Mouse (Mus musculus) embryonic facial prominence, embryonic 10.5 days (tissue): ENCODE results near the gene Olfr998. TPM values are rescaled to one million over a fixed set of nuclear protein-coding genes. Genes with fewer than 3 reads are reported as not detected.
"Not testable (repeated sequence)": the region's sequence is repeated elsewhere in the genome, so short reads cannot be mapped to it uniquely, and the experiment has no call there.

Source experiments
- DNase-seq: peaks from one replicate; pipeline ENCODE4 v3.0.0-alpha.2; 2017; ENCODE audit warnings: low spot score
- H3K27ac ChIP-seq: fragments of 300-500 bp; sonication (generic); replicated peaks from 2 replicates; pipeline ENCODE4 v1.5.1; 2016; ENCODE audit warnings: mild to moderate bottlenecking
- H3K27me3 ChIP-seq: fragments of 300-500 bp; sonication (generic); replicated peaks from 2 replicates; pipeline ENCODE4 v1.6.1; 2016; ENCODE audit warnings: low read depth, mild to moderate bottlenecking; ENCODE audit not compliant: poor library complexity, severe bottlenecking
- H3K36me3 ChIP-seq: fragments of 300-500 bp; sonication (generic); replicated peaks from 2 replicates; pipeline ENCODE4 v1.6.1; 2016; ENCODE audit warnings: mild to moderate bottlenecking, moderate library complexity
- H3K4me1 ChIP-seq: fragments of 300-500 bp; sonication (generic); 2 replicates; pipeline ENCODE4 v1.6.1; 2016
- H3K4me3 ChIP-seq: fragments of 300-500 bp; sonication (generic); 2 replicates; pipeline ENCODE4 v1.5.1; 2016; ENCODE audit warnings: mild to moderate bottlenecking, moderate library complexity
- H3K9me3 ChIP-seq: fragments of 300-500 bp; sonication (generic); 2 replicates; pipeline ENCODE4 v1.6.1; 2016; ENCODE audit warnings: mild to moderate bottlenecking
- WGBS: fragments of 180-500 bp; shearing (Covaris S2); methylation state at CpG from one replicate; pipeline ENCODE4 v1.1.7; 2016; 5-methylcytosine and 5-hydroxymethylcytosine counted together
- polyA plus RNA-seq: library from polyadenylated mRNA; unstranded; fragments of >200 nt; fragmentation: Nextera tagmentation; extraction: Ambion mirVana; gene quantifications from 2 replicates; pipeline ENCODE4 v1.2.1, GENCODE M21; 2016

Gene Olfr998
- not detected in 2 replicates for polyA plus RNA-seq

DNA sequence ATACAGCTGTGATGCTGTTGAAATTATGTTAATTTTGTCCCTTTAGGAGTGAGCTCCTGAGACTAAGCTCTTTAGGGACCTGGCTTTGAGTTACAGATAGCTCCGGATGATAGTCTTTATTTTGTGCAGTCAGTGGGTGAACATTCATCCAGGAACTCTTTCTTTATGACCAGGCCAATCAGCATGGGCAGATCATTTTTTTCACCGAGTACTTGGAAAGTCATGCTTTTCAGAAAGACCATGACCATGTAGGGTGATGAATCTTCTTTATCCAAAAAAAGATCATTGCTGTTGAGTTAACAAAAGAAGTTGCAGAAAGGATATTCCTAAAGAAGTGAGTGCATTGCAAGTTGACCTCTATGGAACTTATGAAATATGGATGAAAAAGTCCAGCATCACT lies at the start of gene Olfr998:
Gene Olfr998, plus strand, starts transcription at position 301 of the 400 bp plus-strand sequence.
- H3K36me3 ChIP-seq, H3K27me3 ChIP-seq, DNase-seq, H3K9me3 ChIP-seq, H3K4me3 ChIP-seq, H3K4me1 ChIP-seq, H3K27ac ChIP-seq: not testable (repeated sequence)
- 88% methylated on average over 2 of the region's 2 CpGs for WGBS

DNA sequence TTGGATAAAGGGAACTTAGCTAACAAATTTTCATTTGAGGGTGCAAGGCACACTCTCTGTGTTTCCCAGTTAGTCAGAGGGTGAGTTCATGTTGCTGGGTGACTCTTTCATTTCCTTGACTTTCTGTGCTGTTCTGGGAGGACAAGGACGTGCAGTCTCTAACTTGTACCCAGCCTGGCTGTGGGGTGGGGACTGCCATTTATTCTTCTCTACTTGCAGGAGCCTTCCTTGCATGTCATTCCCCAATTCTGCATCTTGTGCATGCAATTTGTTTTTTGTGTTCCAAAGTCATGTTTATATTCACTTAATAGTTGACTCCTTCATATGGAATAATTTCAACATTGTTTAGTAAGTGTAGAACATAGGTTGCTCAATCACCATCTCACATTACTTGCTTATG lies 33.9 kb upstream of the Olfr998 start:
- Histone ChIP-seq H3K36me3 (no peaks in the 10 kb centered on the region), H3K27ac (no peak overlapping the region), H3K9me3 (no peaks in the 10 kb centered on the region)

DNA sequence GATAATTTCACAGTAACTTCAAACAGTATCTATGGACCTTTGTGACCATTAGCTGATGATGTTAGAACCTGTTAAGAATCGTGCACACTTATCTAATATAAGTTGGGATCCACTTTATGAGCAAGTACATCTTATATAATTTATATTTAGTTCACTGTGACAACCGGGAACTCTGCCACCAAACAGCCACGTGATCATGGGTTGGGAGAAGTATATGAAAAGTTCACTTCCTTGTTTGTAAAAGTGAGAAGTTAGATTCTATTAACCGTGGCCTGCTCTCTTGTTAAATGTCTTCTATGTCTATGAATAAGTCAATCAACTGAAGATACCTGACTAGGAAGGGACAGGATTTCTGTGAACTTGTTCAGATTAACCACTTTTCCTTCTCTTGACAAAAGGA lies 28.5 kb upstream of the Olfr998 start:
- 77% methylated on average over 4 of the region's 4 CpGs for WGBS
- DNase-seq = no peak
- H3K27me3 ChIP-seq = no peaks in the 10 kb centered on the region
- no peaks in the 10 kb centered on the region for H3K4me1 ChIP-seq
- no peak overlapping the region for H3K27ac ChIP-seq
- no peak overlapping the region for H3K4me3 ChIP-seq
- no peaks in the 10 kb centered on the region for H3K9me3 ChIP-seq
- no peaks in the 10 kb centered on the region for H3K36me3 ChIP-seq

More for the DNA sequence above, 33.9 kb upstream of the Olfr998 start:
- no peaks in the 10 kb centered on the region for H3K4me1 ChIP-seq
- 62% methylated on average over 1 of the region's 1 CpGs for WGBS
- no peak for DNase-seq
- H3K4me3 ChIP-seq = no peak overlapping the region
- no peaks in the 10 kb centered on the region for H3K27me3 ChIP-seq

DNA sequence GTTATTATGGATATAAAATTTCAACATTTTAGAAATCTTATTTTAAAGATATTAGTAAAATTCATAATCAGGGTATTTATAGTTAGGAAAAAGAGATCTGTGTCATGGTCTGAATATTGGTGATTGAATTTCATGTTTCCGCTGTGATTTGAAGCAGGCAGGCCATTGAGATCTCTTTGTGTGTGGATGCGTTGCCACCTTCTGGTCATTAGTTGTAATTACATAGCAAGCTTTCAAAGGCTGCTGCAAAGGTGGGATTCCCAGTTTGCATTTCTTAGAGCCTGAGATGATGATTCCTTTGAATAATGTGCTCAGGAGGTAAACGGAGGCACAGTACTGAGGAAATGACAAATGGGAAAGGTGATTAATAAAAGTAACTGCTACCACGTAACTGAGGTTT lies 27.6 kb upstream of the Olfr998 start:
- 23% methylated on average over 4 of the region's 4 CpGs for WGBS
- peak; percentile 23 for DNase-seq

DNA sequence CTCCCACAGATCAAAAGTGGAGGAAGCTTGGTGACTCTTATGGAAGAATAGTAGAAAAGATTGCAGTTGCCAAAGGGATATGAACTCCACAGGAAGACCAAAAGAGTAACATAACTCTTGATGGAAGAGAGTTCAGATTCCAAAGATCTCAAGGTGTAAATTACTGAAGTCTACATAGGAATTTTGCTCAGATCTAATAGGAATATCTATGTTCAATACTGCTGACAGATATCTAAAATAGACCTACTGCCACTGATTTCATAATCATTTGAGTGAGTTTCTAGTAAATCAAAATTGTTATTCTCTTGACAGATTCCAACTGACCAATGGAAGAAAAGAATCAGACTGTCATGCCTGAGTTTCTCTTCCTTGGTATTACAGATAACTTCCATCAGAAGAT lies 9.8 kb upstream of the Olfr998 start, which contains the start of gene Olfr996:
Gene Olfr996, plus strand, starts transcription at position 301 of the 400 bp plus-strand sequence.
- Histone ChIP-seq H3K9me3 (no peaks in the 10 kb centered on the region), H3K4me1 (no peaks in the 10 kb centered on the region), H3K36me3 (no peaks in the 10 kb centered on the region), H3K4me3 (no peak within 1 kb of the TSS), H3K27ac (no peak within 1 kb of the TSS), H3K27me3 (no peaks in the 10 kb centered on the region)
- DNase-seq = no peak

More for the DNA sequence above, 27.6 kb upstream of the Olfr998 start:
- H3K4me3 ChIP-seq = no peak overlapping the region
- no peaks in the 10 kb centered on the region for H3K4me1 ChIP-seq
- H3K27me3 ChIP-seq = no peaks in the 10 kb centered on the region
- no peak overlapping the region for H3K27ac ChIP-seq
- H3K36me3 ChIP-seq = no peaks in the 10 kb centered on the region
- H3K9me3 ChIP-seq = no peaks in the 10 kb centered on the region

DNA sequence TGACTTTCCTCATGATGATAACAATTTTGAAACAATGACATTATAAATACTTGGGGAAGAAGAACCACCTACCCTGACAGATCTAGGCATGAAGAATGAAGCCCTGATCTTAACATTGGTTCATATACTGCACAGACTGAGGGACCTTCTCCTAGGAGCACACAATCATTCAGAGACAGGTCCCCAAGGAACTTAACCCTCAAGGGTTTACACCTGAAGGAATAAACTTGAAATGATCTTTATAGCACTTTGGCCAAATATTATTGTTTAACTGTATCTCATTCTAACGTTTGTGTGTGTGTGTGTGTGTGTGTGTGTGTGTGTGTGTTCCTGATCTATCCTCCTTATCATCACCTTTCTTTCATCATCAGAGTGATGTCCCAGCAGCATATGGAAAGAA lies 23.1 kb downstream of the Olfr998 start, which contains the start of gene Olfr1000:
Gene Olfr1000, minus strand, starts transcription at position 101 of the 400 bp plus-strand sequence.
- H3K9me3 ChIP-seq = no peaks in the 10 kb centered on the region
- no peak within 1 kb of the TSS for H3K27ac ChIP-seq
- no peaks in the 10 kb centered on the region for H3K27me3 ChIP-seq
- no peaks in the 10 kb centered on the region for H3K4me1 ChIP-seq
- no peaks in the 10 kb centered on the region for H3K36me3 ChIP-seq
- WGBS = 70% methylated on average over 1 of the region's 1 CpGs
- no peak within 1 kb of the TSS for H3K4me3 ChIP-seq
- DNase-seq = no peak

Other genes with a start within 250 kb of the Olfr998 start
- gene Olfr987, start 249.6 kb upstream of the Olfr998 start, polyA plus RNA-seq = not detected in 2 replicates
- gene Olfr988, start 225.7 kb upstream of the Olfr998 start, polyA plus RNA-seq = not detected in 2 replicates
- gene Olfr992, start 179.5 kb upstream of the Olfr998 start, polyA plus RNA-seq = not detected in 2 replicates
- not detected in 2 replicates for gene Olfr993, start 174.1 kb upstream of the Olfr998 start, polyA plus RNA-seq
- gene Olfr994, start 152.5 kb upstream of the Olfr998 start, polyA plus RNA-seq = not detected in 2 replicates
- gene Olfr995, start 145.3 kb upstream of the Olfr998 start, polyA plus RNA-seq = not detected in 2 replicates
- gene 4833423E24Rik, start 69.9 kb upstream of the Olfr998 start, polyA plus RNA-seq = 0.09 TPM in 1 of 2 replicates, not detected in the other
- not detected in 2 replicates for gene Olfr996, start 9.7 kb upstream of the Olfr998 start, polyA plus RNA-seq
- not detected in 2 replicates for gene Olfr1000, start 23.0 kb downstream of the Olfr998 start, polyA plus RNA-seq
- not detected in 2 replicates for gene Olfr1002, start 61.8 kb downstream of the Olfr998 start, polyA plus RNA-seq
- not detected in 2 replicates for gene Olfr154, start 75.5 kb downstream of the Olfr998 start, polyA plus RNA-seq
- gene Olfr1006, start 89.8 kb downstream of the Olfr998 start, polyA plus RNA-seq = not detected in 2 replicates
- gene Olfr1008, start 100.5 kb downstream of the Olfr998 start, polyA plus RNA-seq = not detected in 2 replicates
- not detected in 2 replicates for gene Olfr1009, start 126.5 kb downstream of the Olfr998 start, polyA plus RNA-seq
- not detected in 2 replicates for gene Olfr1012, start 173.8 kb downstream of the Olfr998 start, polyA plus RNA-seq
- gene Olfr1013, start 178.2 kb downstream of the Olfr998 start, polyA plus RNA-seq = not detected in 2 replicates
- not detected in 2 replicates for gene Olfr1014, start 183.8 kb downstream of the Olfr998 start, polyA plus RNA-seq
- not detected in 2 replicates for gene Olfr1015, start 193.1 kb downstream of the Olfr998 start, polyA plus RNA-seq
- gene Olfr1016, start 213.6 kb downstream of the Olfr998 start, polyA plus RNA-seq = not detected in 2 replicates
- not detected in 2 replicates for gene Olfr1018, start 229.5 kb downstream of the Olfr998 start, polyA plus RNA-seq